Mouse (Mus musculus): ENCODE results near the gene Nrxn1. TPM values are rescaled to one million over a fixed set of nuclear protein-coding genes. Genes with fewer than 3 reads are reported as not detected.

Gene Nrxn1
- polyA plus RNA-seq, 1 experiment from 2014 or later: 3.2 TPM

DNA sequence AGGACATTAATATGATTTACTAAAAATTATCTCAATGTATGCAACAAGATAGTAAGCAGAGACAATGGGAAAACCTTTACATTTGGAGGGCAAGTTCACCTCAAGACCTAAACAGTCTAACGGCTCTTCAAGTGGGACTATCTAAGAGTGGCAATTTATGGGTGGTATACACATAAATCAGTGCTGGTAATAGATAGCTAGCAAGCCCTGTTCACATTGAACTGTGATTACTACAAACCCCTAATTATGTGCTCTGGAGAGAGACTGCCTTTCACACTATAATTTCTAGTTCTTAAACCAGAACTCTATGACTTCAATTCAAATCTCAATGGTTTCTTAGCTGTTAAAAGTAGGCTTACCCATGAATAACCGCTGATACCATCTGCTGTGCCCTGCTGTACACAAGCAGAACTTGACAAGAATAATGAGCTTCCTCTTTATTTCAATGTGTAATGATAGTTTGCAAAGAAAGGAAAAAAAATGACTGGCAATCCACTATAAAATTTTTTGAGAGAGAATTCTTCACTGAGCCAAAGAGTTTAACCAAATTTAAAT, 453.8 kb downstream of the Nrxn1 start:
- no peaks in the 10 kb centered on the region for H3K4me1 ChIP-seq (ENCODE audit: control insufficient read depth, insufficient read depth, low read length)
- no peaks in the 10 kb centered on the region for H3K36me3 ChIP-seq (ENCODE audit: control insufficient read depth, insufficient read depth, low read length)
- H3K4me2 ChIP-seq (ENCODE audit: low read depth, severe bottlenecking): no peak overlapping the region
- no peaks in the 10 kb centered on the region for H3K9me3 ChIP-seq (ENCODE audit: control insufficient read depth, low read length)
- H3K9ac ChIP-seq (ENCODE audit: low read length): no peak overlapping the region
- no peak for ATAC-seq (ENCODE audit: insufficient number of reproducible peaks, low FRiP score, low TSS enrichment, low read depth)
- no peak for DNase-seq (ENCODE audit: low spot score)
- WGBS: 66% methylated on average over 2 of the region's 2 CpGs
- no peak overlapping the region for H3K27ac ChIP-seq (replicated peaks; ENCODE audit: low read depth, low read length)
- H3K4me3 ChIP-seq (ENCODE audit: low read depth, low read length): no peak overlapping the region
- no peaks in the 10 kb centered on the region for H3K27me3 ChIP-seq (ENCODE audit: control insufficient read depth, insufficient read depth, low read length)

DNA sequence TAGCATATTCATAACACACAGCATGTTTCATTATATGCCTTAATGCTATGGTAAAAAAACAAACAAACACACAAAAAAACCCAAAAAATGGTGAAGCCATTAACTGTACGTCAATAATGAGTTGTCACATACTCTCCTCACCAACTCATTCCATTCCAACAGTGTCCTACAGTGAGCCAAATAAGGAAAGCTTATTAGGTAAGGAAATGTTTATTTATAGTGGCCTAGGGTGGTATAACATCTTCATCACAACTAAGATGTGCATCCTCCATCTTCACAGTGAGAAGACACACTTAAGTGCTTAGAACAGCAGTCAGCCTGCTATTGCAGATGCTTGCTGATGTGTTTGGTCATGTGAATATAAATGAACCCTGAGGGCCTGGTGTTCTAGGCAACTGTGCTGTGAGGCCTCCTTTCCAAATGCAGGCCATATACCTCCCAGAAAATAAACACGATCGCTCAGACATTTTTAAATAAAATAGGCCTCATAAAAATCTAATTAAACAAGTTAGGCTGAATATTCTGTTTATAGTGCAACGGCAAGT, 454.6 kb downstream of the Nrxn1 start:
- Histone ChIP-seq H3K9ac (ENCODE audit: low read length) (no peak overlapping the region), H3K4me2 (ENCODE audit: low read depth, severe bottlenecking) (no peak overlapping the region), H3K27ac (replicated peaks; ENCODE audit: low read depth, low read length) (no peak overlapping the region), H3K4me1 (ENCODE audit: control insufficient read depth, insufficient read depth, low read length) (no peaks in the 10 kb centered on the region), H3K36me3 (ENCODE audit: control insufficient read depth, insufficient read depth, low read length) (no peaks in the 10 kb centered on the region), H3K9me3 (ENCODE audit: control insufficient read depth, low read length) (no peaks in the 10 kb centered on the region), H3K27me3 (ENCODE audit: control insufficient read depth, insufficient read depth, low read length) (no peaks in the 10 kb centered on the region), H3K4me3 (ENCODE audit: low read depth, low read length) (no peak overlapping the region)
- 90% methylated on average over 4 of the region's 4 CpGs for WGBS
- no peak for DNase-seq (ENCODE audit: low spot score)
- no peak for ATAC-seq (ENCODE audit: insufficient number of reproducible peaks, low FRiP score, low TSS enrichment, low read depth)

- Histone ChIP-seq H3K36me3 (ENCODE audit: control insufficient read depth, insufficient read depth, low read length) (no peaks in the 10 kb centered on the region), H3K4me1 (ENCODE audit: control insufficient read depth, insufficient read depth, low read length) (no peaks in the 10 kb centered on the region), H3K9ac (ENCODE audit: low read length) (no peak overlapping the region), H3K27ac (replicated peaks; ENCODE audit: low read depth, low read length) (no peak overlapping the region), H3K4me2 (ENCODE audit: low read depth, severe bottlenecking) (no peak overlapping the region), H3K9me3 (ENCODE audit: control insufficient read depth, low read length) (no peaks in the 10 kb centered on the region), H3K4me3 (ENCODE audit: low read depth, low read length) (no peak overlapping the region), H3K27me3 (ENCODE audit: control insufficient read depth, insufficient read depth, low read length) (no peaks in the 10 kb centered on the region)
- WGBS: 51% methylated on average over 2 of the region's 2 CpGs
- ATAC-seq (ENCODE audit: insufficient number of reproducible peaks, low FRiP score, low TSS enrichment, low read depth) (no peak), DNase-seq (ENCODE audit: low spot score) (no peak)
These were observed 461.5 kb downstream of the Nrxn1 start for GRCm38 (mm10) chr17:90631371-90631770.

GRCm38 (mm10) chr17:90629851-90630250, 463.0 kb downstream of the Nrxn1 start:
- Histone ChIP-seq H3K36me3 (ENCODE audit: control insufficient read depth, insufficient read depth, low read length) (no peaks in the 10 kb centered on the region), H3K4me1 (ENCODE audit: control insufficient read depth, insufficient read depth, low read length) (no peaks in the 10 kb centered on the region), H3K27ac (replicated peaks; ENCODE audit: low read depth, low read length) (no peak overlapping the region), H3K9ac (ENCODE audit: low read length) (no peak overlapping the region), H3K9me3 (ENCODE audit: control insufficient read depth, low read length) (no peaks in the 10 kb centered on the region), H3K4me3 (ENCODE audit: low read depth, low read length) (no peak overlapping the region), H3K27me3 (ENCODE audit: control insufficient read depth, insufficient read depth, low read length) (no peaks in the 10 kb centered on the region), H3K4me2 (ENCODE audit: low read depth, severe bottlenecking) (no peak overlapping the region)
- DNase-seq (ENCODE audit: low spot score) (no peak), ATAC-seq (ENCODE audit: insufficient number of reproducible peaks, low FRiP score, low TSS enrichment, low read depth) (no peak)
- WGBS: 87% methylated on average over 13 of the region's 13 CpGs

GRCm38 (mm10) chr17:90628469-90628868, 464.4 kb downstream of the Nrxn1 start:
- ATAC-seq (ENCODE audit: insufficient number of reproducible peaks, low FRiP score, low TSS enrichment, low read depth) (no peak; the same call in 1 of the 2 replicates), DNase-seq (ENCODE audit: low spot score) (no peak)
- Histone ChIP-seq H3K27me3 (ENCODE audit: control insufficient read depth, insufficient read depth, low read length) (no peaks in the 10 kb centered on the region), H3K4me3 (ENCODE audit: low read depth, low read length) (no peak overlapping the region), H3K9me3 (ENCODE audit: control insufficient read depth, low read length) (no peaks in the 10 kb centered on the region), H3K36me3 (ENCODE audit: control insufficient read depth, insufficient read depth, low read length) (no peaks in the 10 kb centered on the region), H3K4me1 (ENCODE audit: control insufficient read depth, insufficient read depth, low read length) (no peaks in the 10 kb centered on the region), H3K27ac (replicated peaks; ENCODE audit: low read depth, low read length) (no peak overlapping the region), H3K9ac (ENCODE audit: low read length) (no peak overlapping the region), H3K4me2 (ENCODE audit: low read depth, severe bottlenecking) (no peak overlapping the region)
- 54% methylated on average over 2 of the region's 2 CpGs for WGBS

DNA sequence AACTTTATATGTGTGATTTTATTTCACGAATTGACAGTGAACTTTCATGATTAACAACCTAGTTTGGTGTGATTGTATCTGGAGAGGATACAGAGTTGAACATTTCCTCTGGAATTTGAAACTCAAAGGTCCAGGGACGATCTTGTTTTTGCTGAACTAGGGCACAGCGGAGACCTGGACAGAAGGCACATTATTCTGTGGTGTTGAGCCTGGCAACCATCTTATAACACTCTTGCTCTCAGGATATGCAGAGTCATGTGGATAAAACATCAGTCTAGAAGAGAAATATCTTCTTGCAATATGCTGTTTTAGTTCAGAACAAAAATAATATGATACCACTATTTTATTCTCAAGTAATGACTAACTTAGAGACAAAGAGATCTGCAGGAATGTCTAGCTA, 464.9 kb downstream of the Nrxn1 start:
- H3K4me1 ChIP-seq (ENCODE audit: control insufficient read depth, insufficient read depth, low read length): no peaks in the 10 kb centered on the region
- no peaks in the 10 kb centered on the region for H3K36me3 ChIP-seq (ENCODE audit: control insufficient read depth, insufficient read depth, low read length)
- no peak overlapping the region for H3K4me2 ChIP-seq (ENCODE audit: low read depth, severe bottlenecking)
- no peak overlapping the region for H3K4me3 ChIP-seq (ENCODE audit: low read depth, low read length)
- no peak overlapping the region for H3K27ac ChIP-seq (replicated peaks; ENCODE audit: low read depth, low read length)
- H3K9ac ChIP-seq (ENCODE audit: low read length): no peak overlapping the region
- H3K9me3 ChIP-seq (ENCODE audit: control insufficient read depth, low read length): no peaks in the 10 kb centered on the region
- H3K27me3 ChIP-seq (ENCODE audit: control insufficient read depth, insufficient read depth, low read length): no peaks in the 10 kb centered on the region
- WGBS: 75% methylated on average over 3 of the region's 3 CpGs
- DNase-seq (ENCODE audit: low spot score) (no peak), ATAC-seq (ENCODE audit: insufficient number of reproducible peaks, low FRiP score, low TSS enrichment, low read depth) (no peak)

GRCm38 (mm10) chr17:90627395-90627794, 465.5 kb downstream of the Nrxn1 start:
- Histone ChIP-seq H3K27ac (replicated peaks; ENCODE audit: low read depth, low read length) (no peak overlapping the region), H3K36me3 (ENCODE audit: control insufficient read depth, insufficient read depth, low read length) (no peaks in the 10 kb centered on the region), H3K9ac (ENCODE audit: low read length) (no peak overlapping the region), H3K4me1 (ENCODE audit: control insufficient read depth, insufficient read depth, low read length) (no peaks in the 10 kb centered on the region), H3K9me3 (ENCODE audit: control insufficient read depth, low read length) (no peaks in the 10 kb centered on the region), H3K4me2 (ENCODE audit: low read depth, severe bottlenecking) (no peak overlapping the region), H3K4me3 (ENCODE audit: low read depth, low read length) (no peak overlapping the region), H3K27me3 (ENCODE audit: control insufficient read depth, insufficient read depth, low read length) (no peaks in the 10 kb centered on the region)
- DNase-seq (ENCODE audit: low spot score) (no peak), ATAC-seq (ENCODE audit: insufficient number of reproducible peaks, low FRiP score, low TSS enrichment, low read depth) (no peak)
- WGBS: 69% methylated on average over 3 of the region's 3 CpGs

- WGBS: 37% methylated on average over 1 of the region's 1 CpGs
- H3K36me3 ChIP-seq (ENCODE audit: control insufficient read depth, insufficient read depth, low read length): no peaks in the 10 kb centered on the region
- no peaks in the 10 kb centered on the region for H3K9me3 ChIP-seq (ENCODE audit: control insufficient read depth, low read length)
These were observed 468.1 kb downstream of the Nrxn1 start for GRCm38 (mm10) chr17:90624591-90625266.

More at GRCm38 (mm10) chr17:90624591-90625266, 468.1 kb downstream of the Nrxn1 start:
- H3K27me3 ChIP-seq (ENCODE audit: control insufficient read depth, insufficient read depth, low read length): no peaks in the 10 kb centered on the region
- H3K4me2 ChIP-seq (ENCODE audit: low read depth, severe bottlenecking): no peak overlapping the region
- no peaks in the 10 kb centered on the region for H3K4me1 ChIP-seq (ENCODE audit: control insufficient read depth, insufficient read depth, low read length)
- H3K4me3 ChIP-seq (ENCODE audit: low read depth, low read length): no peak overlapping the region
- H3K27ac ChIP-seq (replicated peaks; ENCODE audit: low read depth, low read length): no peak overlapping the region
- no peak overlapping the region for H3K9ac ChIP-seq (ENCODE audit: low read length)
- DNase-seq (ENCODE audit: low spot score) (no peak), ATAC-seq (ENCODE audit: insufficient number of reproducible peaks, low FRiP score, low TSS enrichment, low read depth) (no peak)
